Mouse (Mus musculus) inflammation-experienced regulatory T-cells, adult 16 weeks (primary cell): ENCODE measurements around the gene Bmp8b. TPM values are rescaled to one million over a fixed set of nuclear protein-coding genes. Genes with fewer than 3 reads are reported as not detected.

Experiments used
- polyA plus RNA-seq: library from polyadenylated mRNA; unstranded; fragments of 100-300 nt; shearing (Covaris generic); gene quantifications from one replicate; pipeline ENCODE4 v1.2.1, GENCODE M21; 2017

The Bmp8b gene
- 0.21 TPM for polyA plus RNA-seq

DNA sequence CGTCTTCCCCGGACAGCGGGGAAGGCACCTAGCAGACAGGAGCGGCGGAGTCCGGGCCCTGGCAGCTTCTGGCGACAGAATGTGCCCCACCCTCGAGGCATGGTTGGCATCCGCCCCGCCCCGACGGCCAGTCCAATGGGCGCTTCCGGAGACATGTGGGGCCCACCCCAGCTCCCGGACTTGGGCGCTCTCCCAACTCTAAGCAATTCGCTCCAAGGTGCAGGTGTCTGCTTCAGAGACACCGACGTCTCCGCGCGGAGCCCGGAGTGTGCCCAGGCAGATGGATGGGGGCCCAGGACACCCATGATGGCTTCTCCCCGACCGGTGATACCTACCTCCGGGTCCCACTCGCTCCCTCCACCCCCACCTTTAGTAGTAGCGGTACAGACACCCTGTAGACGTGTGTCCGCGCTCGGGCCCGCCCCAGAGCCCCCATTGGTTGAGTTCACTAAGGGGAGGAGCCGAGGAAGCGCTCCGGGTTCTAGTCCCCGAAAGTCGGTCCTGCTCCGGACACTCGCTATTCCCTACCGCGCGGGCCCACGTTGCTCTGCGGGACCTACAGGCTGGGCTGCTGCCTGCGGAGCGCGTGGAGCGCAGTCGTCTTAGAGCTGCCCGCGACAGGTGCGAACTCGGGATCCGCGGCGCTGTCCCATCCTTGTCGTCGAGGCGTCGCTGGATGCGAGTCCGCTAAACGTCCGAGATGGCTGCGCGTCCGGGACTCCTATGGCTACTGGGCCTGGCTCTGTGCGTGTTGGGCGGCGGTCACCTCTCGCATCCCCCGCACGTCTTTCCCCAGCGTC is at the start of gene Bmp8b:
Gene Bmp8b (plus strand): TSS at position 515 of the 800 bp plus-strand sequence.

DNA sequence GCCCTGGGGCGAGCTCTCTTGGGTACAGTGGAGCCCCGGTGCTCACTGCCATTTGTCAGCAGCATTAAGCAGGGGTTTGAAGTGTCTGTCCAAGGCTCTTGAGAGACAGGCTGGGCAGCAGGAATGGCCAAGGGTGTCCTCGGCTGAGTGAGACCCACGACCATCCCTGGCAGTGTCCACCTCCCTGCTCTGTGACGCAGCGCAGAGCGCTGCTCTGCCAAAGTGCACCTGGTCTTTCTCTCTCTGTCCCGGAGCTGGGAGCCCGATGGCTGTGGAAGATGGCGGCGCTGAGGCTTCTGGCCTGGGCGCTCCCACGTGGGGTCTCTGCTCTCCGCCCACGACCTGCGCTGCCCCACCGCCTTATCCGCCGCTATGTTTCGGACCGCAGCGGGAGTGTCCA is 11.0 kb downstream of the Bmp8b start, which contains the start of gene Oxct2b:
Gene Oxct2b (plus strand): TSS at position 256 of the 400 bp plus-strand sequence.

DNA sequence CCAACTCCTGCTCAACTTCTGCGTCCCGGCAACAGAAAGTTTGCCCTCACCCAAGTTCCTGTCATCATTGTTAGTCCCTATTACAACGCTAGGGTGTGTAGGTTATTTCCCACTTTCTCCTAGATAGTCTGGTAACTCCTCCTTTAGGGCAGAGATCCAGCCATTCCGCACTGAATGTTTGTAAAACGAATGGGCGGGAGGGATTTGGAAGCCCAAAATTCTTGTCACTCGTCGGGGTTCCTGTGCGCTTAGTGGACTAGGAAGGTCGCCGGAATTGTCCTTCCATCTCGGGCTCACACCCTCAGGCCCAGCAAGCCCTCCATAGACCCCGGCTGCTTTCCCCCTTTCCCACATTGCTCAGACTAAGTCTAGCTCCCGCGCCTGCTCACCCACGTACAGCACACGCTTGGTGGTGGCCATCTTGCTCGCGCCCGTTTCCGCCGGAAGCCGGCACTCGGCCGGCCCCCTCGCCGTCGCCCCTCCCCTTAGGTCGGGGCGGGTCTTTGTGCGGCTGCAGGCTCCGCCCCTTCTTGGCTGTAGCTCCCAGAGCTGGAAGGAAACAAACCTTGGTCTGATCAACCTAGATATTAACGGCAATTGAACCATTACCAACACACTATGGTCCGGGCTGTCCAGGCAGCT is 34.7 kb downstream of the Bmp8b start, which contains the start of gene Ppie:
Gene Ppie (minus strand): TSS at position 439 of the 642 bp plus-strand sequence.

Other genes with a start within 250 kb of the Bmp8b start
- gene Cap1, start 219.1 kb upstream of the Bmp8b start, polyA plus RNA-seq: 163 TPM
- 3.1 TPM for gene Mfsd2a, start 144.0 kb upstream of the Bmp8b start, polyA plus RNA-seq
- gene Mycl, start 109.5 kb upstream of the Bmp8b start, polyA plus RNA-seq: not detected
- 26.1 TPM for gene Trit1, start 88.6 kb upstream of the Bmp8b start, polyA plus RNA-seq
- not detected for gene Oxct2b, start 11.1 kb downstream of the Bmp8b start, polyA plus RNA-seq
- gene Ppie, start 34.8 kb downstream of the Bmp8b start, polyA plus RNA-seq: 101 TPM
- gene Hpcal4, start 78.1 kb downstream of the Bmp8b start, polyA plus RNA-seq: not detected
- not detected for gene Nt5c1a, start 96.3 kb downstream of the Bmp8b start, polyA plus RNA-seq
- 0.09 TPM for gene Heyl, start 128.4 kb downstream of the Bmp8b start, polyA plus RNA-seq
- gene Pabpc4, start 157.2 kb downstream of the Bmp8b start, polyA plus RNA-seq: 6.6 TPM
- not detected for gene Oxct2a, start 218.5 kb downstream of the Bmp8b start, polyA plus RNA-seq
- not detected for gene Bmp8a, start 238.1 kb downstream of the Bmp8b start, polyA plus RNA-seq